Comparison of ENCODE assay signal across 9 mouse cellular contexts in genomic region chr5:113889181-113889906, GRCm38 (mm10). TPM values are rescaled to one million over a fixed set of nuclear protein-coding genes. Genes with fewer than 3 reads are reported as not detected.
DNase-seq lines count a peak whose midpoint lies in the region; ATAC-seq lines count a peak whose summit lies in the region.
"Had no signal": no experiment of that assay in that cellular context is flagged by ENCODE, and none has a peak within 500 bp of the region (broad histone marks: within the 10 kb centered on the region; RNA-seq: fewer than 3 reads in every experiment).

No protein-coding gene starts in this region.

- WGBS in forebrain, embryonic 16.5 days: 24% methylated on average over 19 of the region's 19 CpGs

- H3K9ac ChIP-seq in forebrain, embryonic 16.5 days (replicated peaks; ENCODE audit: low read depth, low read length): peak overlapping the region; percentile 8; the same call in 1 of the 2 replicates

- H3K27ac ChIP-seq in forebrain, embryonic 16.5 days (ENCODE audit: low read length): peak overlapping the region; percentile 73

- no peaks in the 10 kb centered on the region for H3K27me3 ChIP-seq in forebrain, embryonic 16.5 days (replicated peaks; ENCODE audit: control insufficient read depth, insufficient read depth, low read length)

- no peak overlapping the region for H3K4me3 ChIP-seq in forebrain, embryonic 16.5 days (replicated peaks; ENCODE audit: low read length)
- H3K4me3 ChIP-seq: myocyte had no signal

- H3K4me2 ChIP-seq in forebrain, embryonic 16.5 days (ENCODE audit: low read length): no peak overlapping the region

- intact Hi-C loops in gastrocnemius, postnatal 36 days (cut with DNase I): no loop called here

- H3K4me1 ChIP-seq in forebrain, embryonic 16.5 days (replicated peaks; ENCODE audit: control insufficient read depth, insufficient read depth, low read length): peaks cover 44% of the 10 kb centered on the region

- ATAC-seq in forebrain, embryonic 16.5 days: no peak
- no peak for ATAC-seq in erythroblast, adult 5-6 weeks (replicated peaks; ENCODE audit: low FRiP score, poor library complexity, severe bottlenecking)

- H3K9me3 ChIP-seq in forebrain, embryonic 16.5 days (ENCODE audit: control insufficient read depth, low read length): no peaks in the 10 kb centered on the region

- no peaks in the 10 kb centered on the region for H3K36me3 ChIP-seq in forebrain, embryonic 16.5 days (ENCODE audit: control insufficient read depth, insufficient read depth)

- DNase-seq in embryo, embryonic 11 days: peak; percentile 45
- DNase-seq in kidney, adult 18-20 months: peak; percentile 50
- peak; percentile 50 for DNase-seq in lung, postnatal 14 days
- DNase-seq in cerebellum, adult 8-10 months: no peak
- no peak for DNase-seq in gastrocnemius, postnatal 25 days
- DNase-seq in gastrocnemius, postnatal 36 days: no peak

RNA-seq across cellular contexts. Expression of gene Coro1c, which starts 19.2 kb away (rescaled TPM):
- 230 and 234 TPM in 2 replicates for polyA plus RNA-seq in forebrain, embryonic 16.5 days (2015; fragmentation: Nextera tagmentation; extraction: Ambion mirVana)
- 10 to 100 TPM; 11.9 to 17.1 TPM for total RNA-seq in gastrocnemius, postnatal 25 days (2021)
- 23.2 and 30.9 TPM in 2 replicates for total RNA-seq in erythroblast, adult 5-6 weeks (2015; ENCODE audit: low replicate concordance)
- 20.5 and 26.8 TPM in 2 replicates for total RNA-seq in erythroblast, adult 5-6 weeks (2017; ENCODE audit: low replicate concordance)
- 10 to 100 TPM; 10.6 to 14.4 TPM for total RNA-seq in gastrocnemius, postnatal 36 days (2021)

RNA-seq across cellular contexts. Expression of gene Selplg, which starts 56.9 kb away (rescaled TPM):
- polyA plus RNA-seq in forebrain, embryonic 16.5 days (2015; fragmentation: Nextera tagmentation; extraction: Ambion mirVana): 1.8 and 2.0 TPM in 2 replicates
- total RNA-seq in gastrocnemius, postnatal 25 days (2021): 1 to 10 TPM in 1 of 2 experiments, under 1 TPM in 1; 0.43 to 1.2 TPM
- 85.1 and 133 TPM in 2 replicates for total RNA-seq in erythroblast, adult 5-6 weeks (2015; ENCODE audit: low replicate concordance)
- 30.2 and 34.8 TPM in 2 replicates for total RNA-seq in erythroblast, adult 5-6 weeks (2017; ENCODE audit: low replicate concordance)
- 1 to 10 TPM; 1.0 to 1.2 TPM for total RNA-seq in gastrocnemius, postnatal 36 days (2021)
- polyA plus RNA-seq: myocyte had no signal

Comparison
In these comparisons a context has a peak if more than half of its experiments do, and no peak if none do; other contexts are left out.
1. DNase-seq: peak in embryo, embryonic 11 days (single experiment), kidney, adult 18-20 months (single experiment) and lung, postnatal 14 days (single experiment); none in cerebellum, adult 8-10 months (single experiment), gastrocnemius, postnatal 25 days (single experiment) and gastrocnemius, postnatal 36 days (0 of 2).
2. RNA of gene Selplg, which starts 56.9 kb away (total RNA-seq): 30.2 to 133 TPM in erythroblast, adult 5-6 weeks; 0.43 to 1.2 TPM in gastrocnemius, postnatal 25 days and 1.0 to 1.2 TPM in gastrocnemius, postnatal 36 days; every median in the first group is over 10 times any median in the second.